Mouse (Mus musculus) cerebellum, postnatal 25 days (tissue): ENCODE measurements around the gene Opn3.

Source experiments
- DNase-seq, 2 experiments: peaks; one replicate each; pipeline ENCODE4 v3.0.0; 2021; ENCODE audit warnings: mixed read lengths in 2 of 2

Gene Opn3

DNA sequence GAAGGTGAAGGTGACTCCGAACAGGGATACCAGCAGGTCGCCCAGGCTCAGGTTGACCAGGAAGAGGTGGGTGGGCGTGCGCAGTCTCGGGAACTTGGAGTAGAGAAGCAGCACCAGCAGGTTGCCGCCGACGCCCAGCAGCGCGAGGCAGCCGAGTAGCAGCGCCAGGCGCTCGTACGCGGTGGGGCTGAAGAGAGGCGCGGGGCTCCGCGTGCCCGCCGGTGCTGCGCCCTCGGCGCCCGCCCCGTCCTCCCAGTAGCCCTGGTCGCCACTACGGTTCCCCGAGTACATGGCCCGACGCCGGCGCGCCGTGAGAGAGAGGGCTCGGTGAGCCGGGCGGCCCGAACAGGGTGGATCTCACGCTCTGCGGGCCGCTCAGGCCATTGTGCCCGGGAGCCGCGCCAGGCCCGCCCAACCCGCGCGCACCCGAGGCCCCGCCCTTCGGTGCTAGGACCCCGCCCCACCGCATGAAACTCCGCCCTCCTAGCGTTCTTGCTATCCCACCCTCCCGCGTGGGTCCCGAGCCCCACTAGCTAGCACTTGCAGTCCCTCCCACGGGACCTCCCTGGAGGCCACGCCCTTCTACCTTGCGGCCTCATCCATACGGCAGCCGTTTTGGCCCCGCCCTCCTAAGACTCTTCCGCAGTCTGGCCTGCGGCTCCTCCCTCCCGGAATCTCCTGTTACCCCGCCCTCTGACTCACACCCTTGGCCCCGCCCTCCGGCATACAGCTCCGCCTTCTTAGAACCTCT lies at the start of gene Opn3, which contains the start of gene Chml:
TSS of gene Opn3 (minus strand) at position 531 of the 751 bp plus-strand sequence.
TSS of gene Chml (minus strand) at position 656 of the 751 bp plus-strand sequence.
- peak; percentile 98 to 99 for DNase-seq

DNA sequence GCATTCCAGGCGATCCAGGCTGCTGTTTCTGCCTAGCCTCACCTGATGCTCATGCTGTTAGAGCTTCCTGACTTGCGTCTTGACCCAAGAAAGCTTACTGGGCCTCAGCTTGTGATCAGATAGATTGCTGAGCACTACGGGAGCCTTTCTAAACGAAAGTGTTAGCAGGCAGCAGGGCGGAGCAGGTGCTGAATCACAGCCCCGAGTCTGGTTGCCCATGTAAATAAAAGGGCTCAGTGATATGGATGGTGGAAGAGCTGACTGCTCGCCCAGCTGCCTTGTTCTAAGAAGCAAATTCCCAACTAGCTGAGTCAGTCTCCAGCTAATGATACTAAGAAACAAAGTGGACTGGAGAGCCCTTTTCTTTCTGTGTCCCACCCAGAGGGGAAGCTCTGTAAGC lies 33.2 kb upstream of the Opn3 start:
- no peak for DNase-seq

DNA sequence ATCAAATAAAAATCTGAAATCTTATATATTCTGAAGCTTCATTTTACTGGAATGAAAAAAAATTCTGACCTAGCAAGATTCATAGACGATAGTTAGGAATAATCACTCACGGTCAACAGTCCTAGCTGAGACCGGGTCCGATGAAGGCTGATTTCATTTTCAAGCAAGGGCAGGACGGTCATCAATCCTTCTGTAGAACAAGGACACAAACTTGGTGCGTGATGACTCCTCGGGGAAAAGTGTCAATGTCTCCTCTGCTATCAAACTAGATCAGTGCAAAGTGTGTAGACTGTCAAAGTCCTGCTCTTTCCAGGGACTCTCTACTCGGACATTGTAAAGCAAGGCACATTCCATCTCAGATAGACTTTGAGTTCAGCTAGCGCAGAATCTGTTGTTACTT lies 24.3 kb upstream of the Opn3 start:
- no peak for DNase-seq

DNA sequence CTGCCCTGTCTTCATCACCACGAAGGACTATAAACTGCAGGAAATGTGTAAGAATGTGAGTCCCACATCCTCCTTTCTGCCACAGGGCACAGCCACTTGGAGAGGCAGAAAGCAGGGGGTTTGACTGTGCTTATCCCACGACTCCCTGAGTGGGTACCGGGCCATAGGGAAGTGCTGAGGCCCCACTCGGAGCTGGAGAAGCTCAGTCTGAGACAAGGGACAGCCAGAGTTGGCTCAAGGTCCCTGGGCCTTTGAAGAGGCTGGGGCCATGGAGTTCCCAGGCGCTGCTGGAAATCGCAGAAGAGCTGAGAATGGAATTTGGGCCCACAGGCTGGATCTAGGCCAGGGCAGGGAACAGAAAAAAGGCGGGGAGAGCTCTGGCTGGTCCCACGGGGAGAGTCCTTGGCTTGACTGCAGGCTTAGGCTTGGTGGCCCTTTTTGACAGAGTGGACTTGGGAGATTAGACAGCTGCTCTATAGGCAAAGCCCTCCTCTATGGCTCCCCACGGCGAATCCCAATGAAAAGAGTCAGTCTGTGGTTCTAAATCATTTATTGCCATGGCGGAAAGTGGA lies 19.8 kb upstream of the Opn3 start:
- no peak for DNase-seq

DNA sequence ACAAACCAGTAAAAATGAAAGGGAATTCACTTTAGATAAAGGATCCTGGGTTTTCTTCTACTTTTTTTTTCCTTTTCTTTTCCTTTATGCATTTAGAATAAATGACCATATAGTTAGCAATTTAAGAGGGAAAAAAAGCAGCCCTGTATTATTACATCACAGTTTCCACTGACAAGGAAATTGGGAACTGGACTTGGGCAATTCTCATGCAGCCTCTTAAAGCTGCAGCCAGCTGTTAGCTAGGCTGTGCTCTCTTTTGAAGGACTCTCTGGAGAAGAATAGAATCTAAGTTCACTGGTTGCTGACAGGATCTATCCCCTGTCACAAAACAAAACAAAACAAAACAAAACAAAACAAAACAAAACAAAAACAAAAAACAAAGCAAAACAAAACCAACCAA lies 15.4 kb upstream of the Opn3 start:
- no peak for DNase-seq

DNA sequence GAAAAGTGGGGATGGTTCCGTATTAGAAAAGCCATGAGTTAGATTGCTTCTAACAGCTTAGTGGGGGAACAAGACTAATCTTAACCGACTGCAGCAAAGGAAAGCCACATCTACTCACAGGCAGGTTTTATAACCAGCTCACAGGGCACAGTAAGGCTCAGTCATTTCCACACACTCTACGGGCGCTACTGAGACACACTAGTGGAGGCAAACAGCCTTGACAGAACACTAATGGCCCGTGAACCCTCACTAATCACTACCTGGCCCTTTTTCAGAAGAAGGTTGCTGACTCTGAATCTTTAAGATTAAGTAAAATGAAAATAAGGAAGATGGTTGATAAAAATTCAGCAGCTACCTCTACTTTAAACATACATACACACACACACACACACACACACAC lies 15.0 kb upstream of the Opn3 start:
- no peak for DNase-seq

DNA sequence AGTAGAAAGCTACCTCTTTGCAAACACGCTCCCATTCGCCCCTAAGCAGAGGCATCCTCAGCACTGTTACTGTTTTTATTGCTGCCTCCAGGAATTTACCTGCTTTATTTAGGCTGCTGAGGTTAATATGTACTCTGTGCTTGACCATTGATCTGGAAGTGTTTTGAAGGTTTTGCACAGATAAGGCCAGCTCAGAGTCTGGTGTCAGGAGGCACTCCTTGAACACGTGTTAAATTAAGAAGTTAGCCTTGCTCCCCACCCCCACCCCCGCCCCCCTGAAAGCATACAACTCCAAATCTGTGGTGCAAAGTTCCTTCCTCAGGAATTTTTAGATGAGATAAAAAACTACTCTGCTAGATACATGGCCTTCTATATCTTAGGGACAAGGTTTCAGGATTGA lies 8.6 kb upstream of the Opn3 start:
- no peak for DNase-seq

DNA sequence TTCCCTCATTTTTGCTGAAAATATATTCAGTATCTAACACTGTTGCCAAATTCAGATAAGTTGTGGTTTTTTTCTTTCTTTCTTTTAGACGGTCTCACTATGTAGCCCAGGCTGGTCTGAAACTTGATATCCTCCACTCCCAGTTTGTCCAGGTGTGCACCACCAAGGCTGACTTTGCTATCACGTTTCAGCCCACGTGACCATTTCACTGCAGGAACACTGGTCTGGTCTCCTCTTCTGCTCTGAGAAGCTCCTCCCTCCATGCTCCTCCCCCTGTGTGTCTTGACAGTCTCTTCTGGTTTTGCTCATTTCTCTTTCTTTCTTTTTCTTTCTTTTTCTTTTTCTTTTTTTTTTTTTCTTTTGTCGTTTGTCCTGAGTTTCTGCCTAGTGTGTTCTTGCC lies 7.2 kb upstream of the Opn3 start:
- no peak for DNase-seq

DNA sequence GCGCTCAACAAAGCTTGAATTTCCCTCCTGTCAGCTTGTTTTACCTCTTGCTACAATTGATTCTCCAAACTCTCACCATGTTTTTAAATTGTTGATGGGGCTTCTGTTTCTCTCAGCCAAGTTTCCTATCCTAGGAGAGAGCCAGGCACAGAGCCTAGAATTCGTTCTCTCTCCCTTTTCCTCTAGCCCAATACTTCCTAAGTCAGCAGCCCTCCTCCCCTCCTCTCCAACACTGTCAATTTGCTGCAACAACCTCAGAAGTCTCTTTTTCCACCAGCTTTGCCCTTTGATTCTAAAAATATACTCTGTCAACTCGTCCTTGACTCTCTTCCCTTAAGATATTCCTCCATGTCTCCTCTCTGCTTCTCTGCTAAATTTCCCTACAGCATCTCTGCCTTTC lies 6.8 kb upstream of the Opn3 start:
- no peak for DNase-seq

DNA sequence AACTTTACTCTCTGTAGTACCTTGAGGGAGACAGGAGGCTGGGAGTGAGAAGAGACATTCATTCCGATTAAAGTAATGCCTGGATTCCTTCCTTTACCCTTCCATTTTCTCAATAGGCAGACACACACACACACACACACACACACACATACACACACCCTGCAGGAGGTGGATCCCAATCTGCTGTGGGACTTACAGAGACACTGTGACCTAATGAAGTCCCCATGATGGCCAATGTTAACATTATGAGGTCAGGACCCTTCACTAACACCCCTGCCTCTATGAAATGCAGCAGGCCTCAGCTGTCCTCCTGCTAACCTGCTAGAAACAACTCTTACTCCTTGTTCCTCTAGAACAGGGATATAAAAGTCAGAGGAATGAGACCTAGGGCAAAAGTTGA lies 5.7 kb upstream of the Opn3 start, which contains the start of gene Wdr64:
TSS of gene Wdr64 (plus strand) at position 301 of the 400 bp plus-strand sequence.
- DNase-seq, result no peak

DNA sequence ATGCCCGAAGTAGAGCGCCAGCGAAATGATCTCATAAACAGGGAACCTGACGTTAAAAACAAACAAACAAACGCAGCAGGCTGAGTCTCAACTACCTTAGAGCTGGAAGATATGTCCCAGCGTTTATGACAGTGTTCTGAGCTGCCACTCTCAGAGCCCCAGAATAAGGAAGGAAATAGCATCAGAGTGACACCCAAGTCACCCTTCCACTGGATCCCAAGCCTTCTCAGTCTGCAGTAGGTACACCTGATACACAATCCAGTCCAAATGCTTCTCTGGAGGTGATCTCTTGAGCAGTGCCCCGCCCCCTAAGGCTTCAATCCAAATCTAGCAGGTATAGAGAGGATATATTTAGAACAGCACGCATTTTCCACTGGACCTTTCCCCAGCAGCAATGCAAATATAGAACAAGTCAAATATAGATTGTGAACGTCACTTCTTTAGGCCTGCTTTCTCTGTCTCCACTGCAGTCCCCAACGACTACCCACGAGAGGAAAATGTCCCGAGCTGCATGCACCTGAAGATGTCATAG lies 919 bp upstream of the Opn3 start:
- DNase-seq, result peak; percentile 16 to 36

DNA sequence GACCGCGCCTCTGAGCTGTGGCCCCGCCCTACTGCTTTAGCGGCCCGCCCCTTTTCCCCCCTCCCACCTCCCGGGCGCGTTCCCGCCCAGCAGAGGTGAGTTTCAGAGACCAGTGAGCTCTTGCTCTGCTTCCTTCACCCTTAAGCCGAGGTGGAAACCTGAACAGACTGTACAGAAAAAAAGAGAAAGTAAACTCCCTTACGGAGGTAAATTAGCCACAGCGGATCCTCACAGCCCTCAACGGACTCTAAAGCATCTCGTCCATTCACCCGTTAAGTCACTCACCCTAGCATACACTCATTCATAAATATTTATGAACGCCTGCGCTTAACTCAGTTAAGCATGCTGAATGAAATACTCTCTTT lies 403 bp upstream of the Opn3 start:
- DNase-seq, result no peak

DNA sequence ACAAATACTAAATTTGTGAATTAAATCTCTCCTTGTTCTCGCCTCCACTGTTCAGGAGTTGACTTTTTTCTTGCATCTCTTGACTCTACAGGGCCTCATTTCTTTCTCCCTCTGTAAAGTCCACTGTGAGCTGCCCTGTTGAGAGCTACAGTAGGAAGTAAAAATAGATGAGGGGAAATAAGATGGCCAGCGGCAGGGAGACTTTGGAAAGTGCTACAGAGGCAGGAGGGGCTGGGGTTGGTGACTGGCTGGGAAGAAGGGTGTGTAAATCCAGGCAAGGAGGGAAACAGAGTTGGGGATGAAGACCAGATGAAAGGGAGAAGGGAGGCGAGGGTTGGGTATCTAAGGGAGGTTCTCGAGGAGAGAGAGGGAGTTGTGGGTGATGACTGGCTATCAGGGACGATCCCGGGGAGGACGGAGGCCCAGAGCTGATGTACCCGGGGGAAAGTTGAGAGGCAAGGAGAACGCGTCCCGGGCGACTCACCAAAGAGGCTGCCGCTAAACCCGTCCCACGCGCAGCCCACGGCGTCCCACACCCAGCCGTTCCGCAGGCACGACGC lies 810 bp downstream of the Opn3 start:
- peak in 1 of 2 experiments; percentile 6 for DNase-seq

DNA sequence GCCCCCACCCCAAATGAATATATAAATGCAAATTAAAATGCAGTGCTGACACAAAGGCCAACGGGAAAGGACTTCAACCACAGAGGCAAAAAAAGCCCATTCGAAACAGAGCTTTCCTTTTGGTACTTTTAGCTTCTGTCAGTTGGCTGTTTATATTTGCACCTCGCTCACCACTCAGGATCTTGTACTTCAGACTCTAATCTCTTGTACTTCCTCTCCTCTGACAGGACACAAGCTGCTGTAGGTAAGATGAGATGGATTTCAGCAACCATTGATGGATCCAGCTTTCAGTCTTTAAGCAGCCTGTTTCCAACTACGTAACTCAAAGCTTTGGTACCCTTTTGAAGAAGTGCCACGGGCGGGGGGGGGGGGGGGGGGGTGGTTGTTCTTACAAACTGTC lies 11.6 kb downstream of the Opn3 start:
- DNase-seq, result no peak

DNA sequence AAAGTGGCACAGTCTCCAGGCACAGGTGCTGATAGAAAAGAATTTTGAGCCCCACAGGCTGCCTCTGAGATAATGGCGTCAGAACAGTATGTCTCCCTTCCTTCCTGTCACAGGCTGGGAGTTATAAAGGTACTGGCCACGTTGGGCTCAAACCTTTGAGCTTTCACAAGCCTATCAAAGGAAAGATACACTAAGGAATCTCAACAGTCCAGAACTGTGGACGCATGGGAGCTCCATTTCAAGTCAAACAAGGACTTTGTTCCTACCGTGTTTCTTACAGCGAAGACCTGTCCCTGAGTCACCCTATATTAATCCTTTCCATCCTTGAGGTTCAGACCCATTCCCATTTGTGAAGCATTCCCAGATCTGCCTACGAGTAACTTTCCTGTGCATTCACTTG lies 15.1 kb downstream of the Opn3 start:
- no peak for DNase-seq

DNA sequence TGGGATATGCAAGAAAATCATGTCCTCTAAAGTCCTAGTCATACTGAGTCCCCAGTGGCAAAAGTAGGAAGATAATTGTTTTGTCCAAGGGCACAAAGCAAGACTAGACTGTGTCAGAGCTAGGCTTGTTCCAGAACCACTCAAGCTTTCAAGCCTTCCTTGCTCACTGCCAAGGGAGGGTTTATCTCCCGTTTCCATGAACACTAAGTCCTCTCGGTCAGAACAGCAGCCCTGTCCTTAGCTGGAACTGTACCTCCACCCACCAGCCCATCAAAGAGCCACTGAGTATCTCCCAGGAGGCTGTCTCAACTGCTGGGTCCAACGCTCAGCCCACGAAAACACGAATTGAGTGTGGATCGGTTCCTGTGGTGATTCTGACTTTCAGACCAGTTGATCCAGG lies 17.5 kb downstream of the Opn3 start:
- DNase-seq, result no peak

DNA sequence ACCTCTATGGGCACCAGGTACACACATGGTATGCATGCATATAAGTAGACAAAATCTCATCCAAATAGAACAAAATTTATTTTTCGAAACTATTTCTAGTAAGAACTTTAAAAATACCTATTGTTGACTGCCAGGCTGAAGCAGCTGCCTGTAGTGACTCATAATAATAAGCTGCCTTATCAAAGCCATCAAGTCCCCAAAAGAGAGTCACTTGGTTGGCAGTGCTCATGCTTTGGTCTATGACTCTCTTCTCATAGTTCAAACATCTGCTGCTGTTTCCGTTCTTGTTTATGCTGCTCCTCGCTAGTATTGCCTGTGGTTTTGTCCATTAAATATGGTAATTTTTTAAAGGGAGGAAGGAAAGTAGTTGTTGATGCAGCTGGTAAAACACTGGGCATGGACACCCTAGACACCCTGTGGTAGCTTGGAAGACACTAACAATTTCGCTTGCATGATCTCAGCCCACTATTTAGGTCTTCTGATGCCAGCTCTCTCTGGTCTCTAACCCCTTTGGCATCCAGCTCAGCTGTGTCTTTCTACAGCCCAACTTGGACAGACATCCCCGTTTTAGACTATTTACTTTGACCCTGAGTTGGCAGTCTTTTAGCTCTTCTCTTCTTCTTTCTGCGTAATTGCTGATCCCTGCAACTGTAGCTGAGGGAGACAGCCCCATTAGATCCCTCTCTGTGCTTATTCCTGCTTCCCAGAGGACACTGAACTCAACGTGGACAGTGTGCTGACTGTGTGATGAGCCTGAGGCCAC lies 18.8 kb downstream of the Opn3 start:
- no peak for DNase-seq

DNA sequence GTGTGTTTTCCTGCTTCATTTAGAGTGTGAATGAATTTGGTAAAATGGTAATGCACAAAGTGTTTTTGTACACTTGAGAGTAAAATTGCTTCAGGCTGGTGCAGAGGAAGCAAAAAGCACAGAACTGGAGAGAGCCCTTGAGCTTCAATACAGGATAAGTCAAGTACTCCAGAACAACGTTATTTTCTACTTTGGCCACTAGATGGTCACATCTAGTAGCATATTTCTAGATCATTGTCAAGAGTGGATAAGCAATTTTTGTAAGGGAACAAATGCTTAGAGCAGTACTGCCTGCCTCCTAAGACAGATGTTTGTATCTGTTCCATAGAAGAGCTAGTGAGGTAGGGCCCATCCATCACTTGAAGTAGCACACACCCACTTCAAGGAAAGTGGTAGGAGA lies 20.9 kb downstream of the Opn3 start:
- no peak for DNase-seq

DNA sequence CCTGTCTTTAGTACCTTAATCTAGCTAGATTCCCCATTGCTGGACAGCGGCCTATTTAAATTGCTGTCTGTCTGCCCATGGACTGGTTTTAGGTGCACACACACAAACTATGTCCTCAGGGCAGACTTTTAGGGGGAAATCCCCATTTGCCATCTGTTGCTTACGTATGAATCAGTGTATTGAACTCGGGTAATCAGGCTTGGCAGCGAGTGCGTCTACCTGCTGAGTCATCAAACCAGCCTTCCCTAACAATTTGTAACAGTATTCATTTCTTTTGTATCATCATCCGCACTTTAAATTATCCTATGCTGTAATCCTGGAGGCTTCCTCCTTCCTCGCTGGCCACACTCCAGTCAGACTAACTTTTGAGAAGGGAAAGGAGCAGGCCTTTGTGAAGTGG lies 22.5 kb downstream of the Opn3 start:
- no peak for DNase-seq

DNA sequence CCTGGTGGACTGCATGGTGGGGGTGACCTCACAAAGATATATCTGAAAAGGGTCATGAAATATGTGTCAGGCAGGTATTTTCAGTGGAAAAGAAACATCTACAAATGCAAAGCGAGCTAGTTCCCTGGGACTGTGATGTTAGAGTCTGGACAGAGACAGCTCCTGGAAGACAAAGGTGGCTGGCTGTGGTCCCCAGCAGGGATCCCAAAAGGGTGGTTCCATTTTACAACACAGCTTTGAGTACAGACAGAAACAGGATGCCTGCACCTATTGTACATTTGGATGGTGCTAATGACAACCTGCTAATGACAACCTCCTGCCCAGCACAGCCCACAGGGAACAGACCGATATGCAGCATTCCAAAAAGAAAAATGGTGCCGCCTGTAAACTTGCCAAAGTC lies 23.1 kb downstream of the Opn3 start:
- DNase-seq, result no peak

DNA sequence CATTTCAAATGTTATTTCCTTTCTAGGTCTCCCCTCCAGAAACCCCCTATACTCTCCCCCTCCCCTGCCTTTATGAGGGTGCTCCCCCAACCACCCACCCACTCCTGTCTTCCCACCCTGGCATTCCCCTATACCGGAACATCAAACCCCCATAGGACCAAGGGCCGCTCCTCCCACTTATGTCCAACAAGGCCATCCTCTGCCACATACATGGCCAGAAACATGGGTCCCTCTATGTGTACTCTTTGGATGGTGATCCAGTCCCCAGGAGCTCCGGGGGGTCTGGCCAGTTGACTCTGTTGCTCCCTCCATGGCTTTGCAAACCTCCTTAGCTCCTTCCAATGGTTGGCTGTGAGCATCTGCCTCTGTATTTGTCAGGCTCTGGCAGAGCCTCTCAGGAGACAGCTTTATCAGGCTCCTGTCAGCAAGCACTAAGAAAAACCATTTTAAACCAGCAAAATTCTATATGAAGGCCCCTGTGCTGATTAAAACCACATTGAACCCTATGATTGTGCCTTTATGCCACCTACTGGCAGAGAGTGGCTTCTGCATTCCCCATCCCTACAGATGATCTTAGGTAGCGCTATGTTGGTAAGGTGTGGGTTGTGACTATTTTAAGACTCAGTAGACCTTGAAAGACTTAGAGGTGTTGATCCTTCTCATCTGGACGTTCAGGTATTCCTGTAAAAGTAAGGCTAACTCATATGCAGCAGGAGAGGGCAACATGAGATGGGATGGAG lies 23.7 kb downstream of the Opn3 start:
- DNase-seq, result peak in 1 of 2 experiments; percentile 19

DNA sequence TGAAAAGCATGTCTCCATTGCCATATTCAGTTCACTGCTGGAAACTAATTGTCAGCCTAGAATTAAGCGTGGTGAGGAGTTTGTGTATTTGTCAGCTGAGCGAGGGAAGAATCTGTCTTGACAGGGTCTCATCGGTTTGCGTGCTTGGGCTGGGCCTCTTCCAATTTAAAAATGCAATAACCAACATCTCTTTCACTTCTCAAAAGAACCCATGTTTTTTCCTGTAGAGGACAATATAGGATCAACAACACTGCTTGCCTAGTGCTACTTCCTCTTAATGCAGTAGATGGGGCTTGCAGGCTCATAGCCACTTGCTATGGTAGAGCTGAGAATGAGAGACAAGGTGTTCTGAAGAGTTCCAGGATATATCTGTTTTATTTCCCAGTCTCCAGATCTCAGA lies 32.7 kb downstream of the Opn3 start:
- DNase-seq, result no peak

DNA sequence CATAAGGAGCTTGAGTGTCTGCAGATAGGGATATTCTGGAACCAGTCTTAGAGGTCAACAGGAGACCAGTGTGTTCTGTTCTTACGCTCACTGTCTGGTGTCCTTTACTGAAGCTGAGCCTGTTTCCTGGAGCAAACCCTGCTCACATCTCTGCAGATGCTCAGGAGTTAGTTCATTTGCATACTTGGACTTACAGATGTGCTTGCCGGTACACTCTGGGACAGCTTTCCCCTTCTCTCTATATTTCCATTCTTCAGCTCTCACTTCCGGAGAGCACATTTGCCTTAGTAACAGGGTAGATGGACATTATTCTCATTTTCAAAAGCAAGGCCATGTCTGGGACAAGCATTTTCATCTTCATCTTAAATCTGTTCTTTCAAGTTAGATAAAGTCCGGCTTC lies 44.0 kb downstream of the Opn3 start:
- no peak for DNase-seq
